ENCODE assay signal across 13 mouse cellular contexts in the genomic region with DNA sequence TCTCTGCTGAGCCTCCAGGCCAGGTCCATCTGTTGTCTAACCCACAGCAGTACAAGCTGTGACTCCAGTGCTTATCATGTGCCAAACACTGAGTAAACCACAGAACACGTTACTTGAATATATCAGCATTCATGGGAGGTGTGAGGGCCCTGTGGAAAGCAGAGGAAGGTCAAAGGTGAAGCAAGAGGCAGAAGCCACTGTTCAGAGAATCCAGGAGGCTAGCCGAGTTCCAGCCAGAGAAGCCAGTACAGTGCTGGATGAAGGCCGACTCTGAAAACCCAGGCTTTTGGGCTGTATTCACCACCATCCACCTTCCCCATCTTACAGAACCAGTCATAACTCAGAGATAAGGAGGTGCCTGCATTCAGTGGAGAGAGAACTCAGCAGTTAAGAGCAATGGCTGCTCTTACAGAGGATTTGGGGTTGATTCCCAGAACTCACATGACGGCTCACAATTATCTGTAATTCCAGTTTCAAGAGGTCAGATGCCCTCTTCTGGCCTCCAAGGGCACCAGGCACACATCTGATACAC. TPM values are rescaled to one million over a fixed set of nuclear protein-coding genes. Genes with fewer than 3 reads are reported as not detected.
DNase-seq lines count a peak whose midpoint lies in the region; ATAC-seq and TF ChIP-seq lines count a peak whose summit lies in the region.
"Had no signal": no experiment of that assay in that cellular context is flagged by ENCODE, and none has a peak within 500 bp of the region (broad histone marks: within the 10 kb centered on the region; RNA-seq: fewer than 3 reads in every experiment).

No protein-coding gene starts in this region.

- no peaks in the 10 kb centered on the region for H3K36me3 ChIP-seq in forebrain, postnatal 0 days (ENCODE audit: insufficient read depth)
- no peaks in the 10 kb centered on the region for H3K36me3 ChIP-seq in forebrain, embryonic 13.5 days (ENCODE audit: poor library complexity, severe bottlenecking)
- peaks cover 7% of the 10 kb centered on the region for H3K36me3 ChIP-seq in G1E (replicated peaks)
- H3K36me3 ChIP-seq in liver, embryonic 14.5 days (replicated peaks; ENCODE audit: control insufficient read depth, insufficient read depth, low read depth): no peaks in the 10 kb centered on the region
- H3K36me3 ChIP-seq in midbrain, embryonic 14.5 days (ENCODE audit: control insufficient read depth, insufficient read depth, low read length): no peaks in the 10 kb centered on the region
- H3K36me3 ChIP-seq: heart, embryonic 13.5 days; limb, embryonic 15.5 days had no signal

- ATAC-seq in forebrain, postnatal 0 days: no peak
- ATAC-seq in forebrain, embryonic 13.5 days: no peak
- ATAC-seq in G1E (ENCODE audit: extremely low read depth, insufficient number of reproducible peaks, low FRiP score, poor library complexity, severe bottlenecking): peak; percentile 74
- ATAC-seq in erythroblast, adult 5-6 weeks (replicated peaks; ENCODE audit: low FRiP score, poor library complexity, severe bottlenecking): peak; percentile 33
- peak; percentile 88 for ATAC-seq in liver, embryonic 14.5 days (ENCODE audit: insufficient read depth)
- no peak for ATAC-seq in midbrain, embryonic 14.5 days (ENCODE audit: low FRiP score, low TSS enrichment)

- H3K27me3 ChIP-seq in forebrain, postnatal 0 days (ENCODE audit: insufficient read depth, low read length): no peaks in the 10 kb centered on the region
- no peaks in the 10 kb centered on the region for H3K27me3 ChIP-seq in forebrain, embryonic 13.5 days
- H3K27me3 ChIP-seq in G1E (ENCODE audit: insufficient read depth, low read length): no peaks in the 10 kb centered on the region
- no peaks in the 10 kb centered on the region for H3K27me3 ChIP-seq in liver, embryonic 14.5 days (ENCODE audit: control insufficient read depth, insufficient read depth, low read length)
- H3K27me3 ChIP-seq in midbrain, embryonic 14.5 days (ENCODE audit: control insufficient read depth, insufficient read depth, low read length): no peaks in the 10 kb centered on the region
- H3K27me3 ChIP-seq: heart, embryonic 13.5 days; limb, embryonic 15.5 days; Patski had no signal

- no peak for DNase-seq in forebrain, postnatal 0 days
- peak; percentile 50 for DNase-seq in G1E (ENCODE audit: low spot score)
- DNase-seq in liver, embryonic 14.5 days (ENCODE audit: low read depth in 3 of 3, low spot score in 3 of 3): peak; percentile 66 to 80 (median 71)
- no peak for DNase-seq in midbrain, embryonic 14.5 days
- DNase-seq in cerebellum, adult 9-10 months: no peak
- DNase-seq in cerebellum, postnatal 4 days (ENCODE audit: low spot score in 2 of 2): no peak

- H3K4me2 ChIP-seq in forebrain, postnatal 0 days (ENCODE audit: low read depth): no peak overlapping the region
- H3K4me2 ChIP-seq in forebrain, embryonic 13.5 days: no peak overlapping the region
- H3K4me2 ChIP-seq in liver, embryonic 14.5 days (ENCODE audit: low read depth): peak overlapping the region; percentile 87
- H3K4me2 ChIP-seq in midbrain, embryonic 14.5 days (ENCODE audit: low read length): no peak overlapping the region
- H3K4me2 ChIP-seq: midbrain, embryonic 11.5 days had no signal

- H3K4me1 ChIP-seq in forebrain, postnatal 0 days (ENCODE audit: insufficient read depth): no peaks in the 10 kb centered on the region
- H3K4me1 ChIP-seq in forebrain, embryonic 13.5 days: peaks cover 14% of the 10 kb centered on the region
- H3K4me1 ChIP-seq in G1E (ENCODE audit: insufficient read depth, low read depth, low read length): peaks cover 59% of the 10 kb centered on the region
- peaks cover 31 to 41% of the 10 kb centered on the region in 2 experiments for H3K4me1 ChIP-seq in liver, embryonic 14.5 days (replicated peaks; ENCODE audit: control insufficient read depth in 2 of 2, insufficient read depth in 2 of 2, low read length in 1 of 2)
- no peaks in the 10 kb centered on the region for H3K4me1 ChIP-seq in midbrain, embryonic 14.5 days (ENCODE audit: control insufficient read depth, insufficient read depth, low read length)

- H3K9me3 ChIP-seq in forebrain, postnatal 0 days (ENCODE audit: low read length): no peaks in the 10 kb centered on the region
- H3K9me3 ChIP-seq in forebrain, embryonic 13.5 days (replicated peaks): no peaks in the 10 kb centered on the region
- no peaks in the 10 kb centered on the region for H3K9me3 ChIP-seq in G1E (replicated peaks)
- no peaks in the 10 kb centered on the region for H3K9me3 ChIP-seq in liver, embryonic 14.5 days (ENCODE audit: control insufficient read depth, low read length)
- H3K9me3 ChIP-seq in midbrain, embryonic 14.5 days (ENCODE audit: control insufficient read depth, low read length): no peaks in the 10 kb centered on the region
- H3K9me3 ChIP-seq: heart, embryonic 13.5 days; limb, embryonic 15.5 days had no signal

- no peak overlapping the region for H3K27ac ChIP-seq in forebrain, postnatal 0 days (ENCODE audit: low read depth, low read length)
- H3K27ac ChIP-seq in forebrain, embryonic 13.5 days: no peak overlapping the region
- H3K27ac ChIP-seq in liver, embryonic 14.5 days: peak overlapping the region; percentile 89
- no peak overlapping the region for H3K27ac ChIP-seq in midbrain, embryonic 14.5 days (replicated peaks; ENCODE audit: low read depth, low read length)
- H3K27ac ChIP-seq: heart, embryonic 13.5 days; limb, embryonic 15.5 days had no signal

- no peak overlapping the region for H3K4me3 ChIP-seq in forebrain, postnatal 0 days (ENCODE audit: low read depth, low read length)
- no peak overlapping the region for H3K4me3 ChIP-seq in forebrain, embryonic 13.5 days
- H3K4me3 ChIP-seq in G1E (ENCODE audit: low read depth, low read length): no peak overlapping the region; the same call in 1 of the 2 replicates
- no peak overlapping the region for H3K4me3 ChIP-seq in liver, embryonic 14.5 days (ENCODE audit: insufficient read depth in 1 of 2, low read depth in 2 of 2, low read length in 2 of 2)
- H3K4me3 ChIP-seq in midbrain, embryonic 14.5 days (replicated peaks; ENCODE audit: low read depth, low read length): no peak overlapping the region
- H3K4me3 ChIP-seq: limb, embryonic 15.5 days; myocyte had no signal

- peak; percentile 70; the same call in 1 of the 2 replicates for TF ChIP-seq EP300 in liver, embryonic 14.5 days (IDR thresholded peaks at IDR 0.05; ENCODE audit: low read depth)

- H3K9ac ChIP-seq in forebrain, postnatal 0 days: no peak overlapping the region
- no peak overlapping the region for H3K9ac ChIP-seq in forebrain, embryonic 13.5 days
- H3K9ac ChIP-seq in liver, embryonic 14.5 days (replicated peaks): peak overlapping the region; percentile 67
- no peak overlapping the region for H3K9ac ChIP-seq in midbrain, embryonic 14.5 days (replicated peaks; ENCODE audit: low read length)
- H3K9ac ChIP-seq: limb, embryonic 15.5 days had no signal

- WGBS in forebrain, postnatal 0 days: 82% methylated on average over 4 of the region's 4 CpGs
- WGBS in forebrain, embryonic 13.5 days: 78% methylated on average over 4 of the region's 4 CpGs
- WGBS in liver, embryonic 14.5 days (ENCODE audit: insufficient replicate concordance): 11% methylated on average over 4 of the region's 4 CpGs
- 65% methylated on average over 4 of the region's 4 CpGs for WGBS in midbrain, embryonic 14.5 days

- 0 out of 2 replicates have a peak, but pooled peaks have one; percentile 10 for TF ChIP-seq CTCF in forebrain, postnatal 0 days (IDR thresholded peaks at IDR 0.05; ENCODE audit: low read depth)
- no peak for TF ChIP-seq CTCF in G1E (IDR thresholded peaks at IDR 0.05; ENCODE audit: low read depth, low read length)
- TF ChIP-seq CTCF in liver, embryonic 14.5 days (IDR thresholded peaks at IDR 0.05; ENCODE audit: low read depth): peak; percentile 9; the same call in 1 of the 2 replicates

RNA-seq across cellular contexts. Expression of a gene that starts 9.2 kb away (rescaled TPM):
- total RNA-seq in forebrain, postnatal 0 days (2014; rRNA removed): 8.3 and 8.4 TPM in 2 replicates
- 16.6 and 22.4 TPM in 2 replicates for polyA plus RNA-seq in forebrain, postnatal 0 days (2015; fragmentation: Nextera tagmentation; extraction: Ambion mirVana)
- polyA plus RNA-seq in forebrain, embryonic 13.5 days (2015; fragmentation: Nextera tagmentation; extraction: Ambion mirVana): 5.9 and 6.8 TPM in 2 replicates
- total RNA-seq in G1E (2014; fragmentation: Nextera tagmentation): 17.9 and 28.3 TPM in 2 replicates
- 8.9 and 11.0 TPM in 2 replicates for total RNA-seq in G1E (2017)
- 17.2 and 18.0 TPM in 2 replicates for polyA plus RNA-seq in G1E (2012)
- 3.5 TPM in 1 of 2 replicates, not detected in the other for total RNA-seq in erythroblast, adult 5-6 weeks (2015; ENCODE audit: low replicate concordance)
- 0.34 and 2.1 TPM in 2 replicates for total RNA-seq in erythroblast, adult 5-6 weeks (2017; ENCODE audit: low replicate concordance)
- 7.1 and 7.4 TPM in 2 replicates for polyA plus RNA-seq in liver, embryonic 14.5 days (2012; rRNA removed)
- 18.5 and 22.3 TPM in 2 replicates for polyA plus RNA-seq in liver, embryonic 14.5 days (2014; fragmentation: Nextera tagmentation; extraction: Ambion mirVana)
- polyA plus RNA-seq in midbrain, embryonic 14.5 days (2014; fragmentation: Nextera tagmentation; extraction: Ambion mirVana): 17.2 and 18.5 TPM in 2 replicates

RNA-seq across cellular contexts. Expression of a gene that starts 41.1 kb away (rescaled TPM):
- 169 and 186 TPM in 2 replicates for total RNA-seq in forebrain, postnatal 0 days (2014; rRNA removed)
- polyA plus RNA-seq in forebrain, postnatal 0 days (2015; fragmentation: Nextera tagmentation; extraction: Ambion mirVana): 132 and 135 TPM in 2 replicates
- 102 and 104 TPM in 2 replicates for polyA plus RNA-seq in forebrain, embryonic 13.5 days (2015; fragmentation: Nextera tagmentation; extraction: Ambion mirVana)
- total RNA-seq in G1E (2014; fragmentation: Nextera tagmentation) (not detected in 2 replicates), G1E (2017) (0.06 and 0.16 TPM in 2 replicates)
- 0.15 and 0.39 TPM in 2 replicates for polyA plus RNA-seq in G1E (2012)
- total RNA-seq in erythroblast, adult 5-6 weeks (2015; ENCODE audit: low replicate concordance): 13.6 and 14.0 TPM in 2 replicates
- 9.3 and 14.5 TPM in 2 replicates for total RNA-seq in erythroblast, adult 5-6 weeks (2017; ENCODE audit: low replicate concordance)
- polyA plus RNA-seq in liver, embryonic 14.5 days (2012; rRNA removed): 3.1 and 4.3 TPM in 2 replicates
- polyA plus RNA-seq in liver, embryonic 14.5 days (2014; fragmentation: Nextera tagmentation; extraction: Ambion mirVana): 8.2 and 9.0 TPM in 2 replicates
- 117 and 171 TPM in 2 replicates for polyA plus RNA-seq in midbrain, embryonic 14.5 days (2014; fragmentation: Nextera tagmentation; extraction: Ambion mirVana)

RNA-seq across cellular contexts. Expression of a gene that starts 50.8 kb away (rescaled TPM):
- 107 and 110 TPM in 2 replicates for total RNA-seq in forebrain, postnatal 0 days (2014; rRNA removed)
- 178 and 200 TPM in 2 replicates for polyA plus RNA-seq in forebrain, postnatal 0 days (2015; fragmentation: Nextera tagmentation; extraction: Ambion mirVana)
- polyA plus RNA-seq in forebrain, embryonic 13.5 days (2015; fragmentation: Nextera tagmentation; extraction: Ambion mirVana): 224 and 235 TPM in 2 replicates
- total RNA-seq in G1E (2014; fragmentation: Nextera tagmentation) (81.3 and 92.0 TPM in 2 replicates), G1E (2017) (128 and 130 TPM in 2 replicates)
- 52.7 and 54.1 TPM in 2 replicates for polyA plus RNA-seq in G1E (2012)
- total RNA-seq in erythroblast, adult 5-6 weeks (2015; ENCODE audit: low replicate concordance): 10.2 and 28.0 TPM in 2 replicates
- 27.5 and 32.1 TPM in 2 replicates for total RNA-seq in erythroblast, adult 5-6 weeks (2017; ENCODE audit: low replicate concordance)
- 22.6 and 36.5 TPM in 2 replicates for polyA plus RNA-seq in liver, embryonic 14.5 days (2012; rRNA removed)
- 65.4 and 70.5 TPM in 2 replicates for polyA plus RNA-seq in liver, embryonic 14.5 days (2014; fragmentation: Nextera tagmentation; extraction: Ambion mirVana)
- 190 and 195 TPM in 2 replicates for polyA plus RNA-seq in midbrain, embryonic 14.5 days (2014; fragmentation: Nextera tagmentation; extraction: Ambion mirVana)

Comparison
In these comparisons a context has a peak if more than half of its experiments do, and no peak if none do; other contexts are left out.
1. ATAC-seq: peak in G1E (single experiment), erythroblast, adult 5-6 weeks (single experiment) and liver, embryonic 14.5 days (single experiment); none in forebrain, postnatal 0 days (single experiment), forebrain, embryonic 13.5 days (single experiment) and midbrain, embryonic 14.5 days (single experiment).
2. DNase-seq: peak in G1E (single experiment) and liver, embryonic 14.5 days (3 of 3); none in forebrain, postnatal 0 days (single experiment), midbrain, embryonic 14.5 days (single experiment), cerebellum, adult 9-10 months (single experiment) and cerebellum, postnatal 4 days (0 of 2).
3. RNA of a gene that starts 41.1 kb away (polyA plus RNA-seq): 117 to 171 TPM in midbrain, embryonic 14.5 days, 132 to 135 TPM in forebrain, postnatal 0 days and 102 to 104 TPM in forebrain, embryonic 13.5 days; 3.1 to 9.0 TPM in liver, embryonic 14.5 days and 0.15 to 0.39 TPM in G1E; every median in the first group is over 10 times any median in the second.